Mouse (Mus musculus) cerebellum, adult 2 months (tissue): ENCODE data around the gene Kalrn.

Source experiments
- CTCF ChIP-seq: fragments of 200-500 bp; IDR thresholded peaks from 2 replicates; pipeline ENCODE4 v1.5.1; 2011; ENCODE audit warnings: low read depth, mild to moderate bottlenecking, control low read depth, low read length, moderate library complexity, borderline replicate concordance; ENCODE audit not compliant: insufficient read depth
- POLR2A ChIP-seq: fragments of 200-500 bp; IDR thresholded peaks from 2 replicates; pipeline ENCODE4 v1.6.1; 2011; ENCODE audit warnings: low read length, control low read depth, borderline replicate concordance; ENCODE audit not compliant: insufficient read depth

DNA sequence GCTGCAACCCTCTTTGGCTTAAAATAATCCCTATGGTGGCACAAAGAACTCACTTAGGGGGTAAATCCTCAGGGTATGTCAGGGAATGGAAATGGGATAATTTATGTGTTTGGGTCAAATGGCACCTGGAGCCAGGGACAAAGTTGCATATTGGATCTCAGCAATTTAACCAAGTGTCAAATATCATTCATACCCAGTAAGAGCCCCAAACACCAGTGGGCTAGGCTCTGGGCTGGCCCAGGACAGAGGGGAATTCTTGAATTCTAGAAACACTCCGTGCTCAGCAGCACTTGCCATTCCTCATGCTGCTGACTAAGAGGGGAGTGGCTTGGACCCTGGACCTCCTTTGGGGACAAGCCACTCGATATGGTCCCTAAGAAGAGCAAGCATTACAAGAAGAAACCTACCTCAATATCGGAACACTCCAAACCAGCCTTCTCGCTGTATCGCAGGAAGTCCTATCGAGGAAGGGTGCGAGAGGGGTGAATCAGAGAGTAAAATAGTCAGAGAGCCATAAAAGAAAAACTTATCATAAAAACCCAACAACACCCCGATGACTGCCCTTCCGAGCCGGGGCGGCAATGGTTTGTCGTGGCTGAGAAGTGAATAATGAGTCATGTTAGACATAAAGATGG, 541.2 kb downstream of the Kalrn start:
- TF ChIP-seq CTCF, result no peak
- TF ChIP-seq POLR2A, result no peak
